In genomic region chr19:48584938-48585560, GRCm38 (mm10) we compare ENCODE assay signal across 16 mouse cellular contexts.
DNase-seq lines count a peak whose midpoint lies in the region; ATAC-seq and TF ChIP-seq lines count a peak whose summit lies in the region.
"Had no signal": no experiment of that assay in that cellular context is flagged by ENCODE, and none has a peak within 500 bp of the region (broad histone marks: within the 10 kb centered on the region; RNA-seq: fewer than 3 reads in every experiment).

No protein-coding gene starts in this region.

- H3K4me1 ChIP-seq in lung, postnatal 0 days (ENCODE audit: insufficient read depth, low read depth, low read length) = no peaks in the 10 kb centered on the region
- H3K4me1 ChIP-seq: heart, embryonic 10.5 days; hindbrain, embryonic 13.5 days; limb, embryonic 13.5 days; megakaryocyte, embryonic 14.5 days had no signal

- H3K36me3 ChIP-seq in lung, postnatal 0 days (ENCODE audit: insufficient read depth, low read length) = no peaks in the 10 kb centered on the region
- H3K36me3 ChIP-seq: heart, embryonic 10.5 days; hindbrain, embryonic 13.5 days; limb, embryonic 13.5 days had no signal

- H3K4me2 ChIP-seq in lung, postnatal 0 days (replicated peaks; ENCODE audit: low read depth, low read length) = no peak overlapping the region
- H3K4me2 ChIP-seq: hindbrain, embryonic 13.5 days; limb, embryonic 13.5 days had no signal

- TF ChIP-seq EP300 in lung, postnatal 0 days (IDR thresholded peaks at IDR 0.05) = no peak

- no peak overlapping the region for H3K4me3 ChIP-seq in layer of hippocampus, adult 2 months
- H3K4me3 ChIP-seq in lung, postnatal 0 days (ENCODE audit: low read depth, low read length) = no peak overlapping the region
- H3K4me3 ChIP-seq: heart, embryonic 10.5 days; hindbrain, embryonic 13.5 days; limb, embryonic 13.5 days; megakaryocyte, embryonic 14.5 days had no signal

- no peaks in the 10 kb centered on the region for H3K9me3 ChIP-seq in lung, postnatal 0 days (ENCODE audit: low read length)
- H3K9me3 ChIP-seq: heart, embryonic 10.5 days; hindbrain, embryonic 13.5 days; limb, embryonic 13.5 days had no signal

- DNase-seq in frontal cortex, adult 2 months (ENCODE audit: extremely low spot score in 1 of 2, low spot score in 1 of 2) = peak; percentile 8 to 48
- no peak for DNase-seq in frontal cortex, postnatal 10 days (ENCODE audit: low spot score in 2 of 2)
- DNase-seq in ovary, adult 18-20 months (ENCODE audit: low spot score) = peak; percentile 7
- no peak for DNase-seq in ovary, postnatal 14 days (ENCODE audit: low spot score)
- DNase-seq in layer of hippocampus, adult 2 months (ENCODE audit: low spot score in 2 of 2) = peak; percentile 46 to 77
- peak; percentile 20 for DNase-seq in right cerebral cortex, postnatal 25 days
- DNase-seq in lung, postnatal 0 days (ENCODE audit: low spot score) = no peak
- no peak for DNase-seq in kidney, postnatal 10 days
- DNase-seq: adrenal gland, postnatal 25 days; cerebellum, adult 8-10 months; lung, adult 18-20 months; retina, postnatal 1 day had no signal

- no peak for ATAC-seq in lung, postnatal 0 days

- WGBS in lung, postnatal 0 days = 73% methylated on average over 8 of the region's 8 CpGs

- TF ChIP-seq CTCF in layer of hippocampus, adult 2 months (conservative IDR thresholded peaks at IDR 0.05) = 0 out of 2 replicates have a peak, but pooled peaks have one; percentile 6
- TF ChIP-seq CTCF in lung, postnatal 0 days (IDR thresholded peaks at IDR 0.05) = no peak

- no peaks in the 10 kb centered on the region for H3K27me3 ChIP-seq in lung, postnatal 0 days (replicated peaks; ENCODE audit: insufficient read depth, low read length)
- H3K27me3 ChIP-seq: hindbrain, embryonic 13.5 days; limb, embryonic 13.5 days; megakaryocyte, embryonic 14.5 days had no signal

- H3K9ac ChIP-seq in lung, postnatal 0 days (replicated peaks; ENCODE audit: low read depth) = no peak overlapping the region
- H3K9ac ChIP-seq: hindbrain, embryonic 13.5 days; limb, embryonic 13.5 days had no signal

- H3K27ac ChIP-seq in layer of hippocampus, adult 2 months = no peak overlapping the region
- no peak overlapping the region for H3K27ac ChIP-seq in lung, postnatal 0 days (ENCODE audit: low read length)
- H3K27ac ChIP-seq: heart, embryonic 10.5 days; hindbrain, embryonic 13.5 days; limb, embryonic 13.5 days had no signal

Comparison
In these comparisons a context has a peak if more than half of its experiments do, and no peak if none do; other contexts are left out.
1. DNase-seq: peak in frontal cortex, adult 2 months (2 of 2), ovary, adult 18-20 months (single experiment), layer of hippocampus, adult 2 months (2 of 2) and right cerebral cortex, postnatal 25 days (single experiment); none in frontal cortex, postnatal 10 days (0 of 2), ovary, postnatal 14 days (single experiment), lung, postnatal 0 days (single experiment) and kidney, postnatal 10 days (single experiment).